Mouse (Mus musculus) myocyte (in vitro differentiated cells): ENCODE data around the gene Gm14124.
"Not testable (repeated sequence)": the region's sequence is repeated elsewhere in the genome, so short reads cannot be mapped to it uniquely, and the experiment has no call there.

ENCODE experiments used
- E2F4 ChIP-seq: IDR thresholded peaks from one replicate; pipeline ENCODE4 v1.6.1; 2011; ENCODE audit warnings: mild to moderate bottlenecking, control low read depth, moderate library complexity; ENCODE audit not compliant: insufficient read depth
- MYOD1 ChIP-seq, 3 experiments: IDR thresholded peaks; one replicate each; pipeline ENCODE4 v1.6.1; 2011; ENCODE audit warnings: control low read depth in 2 of 3, low read depth in 2 of 3, mild to moderate bottlenecking in 2 of 3, moderate library complexity in 1 of 3; ENCODE audit not compliant: insufficient read length in 2 of 3, control insufficient read depth in 1 of 3
- POLR2A ChIP-seq: IDR thresholded peaks from one replicate; pipeline ENCODE4 v1.6.1; 2011; ENCODE audit warnings: low read depth, mild to moderate bottlenecking, control low read depth, moderate library complexity; ENCODE audit not compliant: insufficient read length
- POLR2AphosphoS2 ChIP-seq: IDR thresholded peaks from one replicate; pipeline ENCODE4 v1.6.1; 2011; ENCODE audit warnings: low read depth, control low read depth; ENCODE audit not compliant: insufficient read length
- SRF ChIP-seq: IDR thresholded peaks from one replicate; pipeline ENCODE4 v1.6.1; 2011; ENCODE audit warnings: low read depth; ENCODE audit not compliant: control insufficient read depth, insufficient read length
- TCF12 ChIP-seq: IDR thresholded peaks from one replicate; pipeline ENCODE4 v1.6.1; 2011; ENCODE audit warnings: mild to moderate bottlenecking, control low read depth; ENCODE audit not compliant: poor library complexity, insufficient read depth, severe bottlenecking
- TCF3 ChIP-seq: IDR thresholded peaks from one replicate; pipeline ENCODE4 v1.6.1; 2011; ENCODE audit warnings: low read depth, control low read depth; ENCODE audit not compliant: insufficient read length
- USF1 ChIP-seq: IDR thresholded peaks from one replicate; pipeline ENCODE4 v1.6.1; 2011; ENCODE audit warnings: low read depth, mild to moderate bottlenecking, control low read depth, moderate library complexity

GRCm38 (mm10) chr2:150223263-150223662 lies 34.1 kb upstream of the Gm14124 start:
- TF ChIP-seq E2F4; TCF12; POLR2A; SRF; USF1; TCF3; POLR2AphosphoS2; MYOD1 (IDR thresholded peaks at IDR 0.05; ENCODE audit: control insufficient read depth in 1 of 3, insufficient read length in 2 of 3, low read depth in 2 of 3): not testable (repeated sequence)
